Mouse (Mus musculus) left cerebral cortex, postnatal 4 days (tissue): Measurements from ENCODE around the gene Hlf. TPM values are rescaled to one million over a fixed set of nuclear protein-coding genes. Genes with fewer than 3 reads are reported as not detected.

ENCODE experiments used
- DNase-seq: peaks from one replicate; pipeline ENCODE4 v3.0.0-alpha.2; 2022
- intact Hi-C: fragments of 180-260 bp; cut with DNase I; formaldehyde crosslinking; loops from one replicate; pipeline ENCODE4 v1.15.1; 2025
- total RNA-seq, 2 experiments: library from RNA; stranded (reverse); gene quantifications; 2 replicates each; pipeline ENCODE4 v1.2.3; 2021

Hlf gene
- total RNA-seq, 2 experiments from 2014 or later, result 24.6 to 26.3 TPM

DNA sequence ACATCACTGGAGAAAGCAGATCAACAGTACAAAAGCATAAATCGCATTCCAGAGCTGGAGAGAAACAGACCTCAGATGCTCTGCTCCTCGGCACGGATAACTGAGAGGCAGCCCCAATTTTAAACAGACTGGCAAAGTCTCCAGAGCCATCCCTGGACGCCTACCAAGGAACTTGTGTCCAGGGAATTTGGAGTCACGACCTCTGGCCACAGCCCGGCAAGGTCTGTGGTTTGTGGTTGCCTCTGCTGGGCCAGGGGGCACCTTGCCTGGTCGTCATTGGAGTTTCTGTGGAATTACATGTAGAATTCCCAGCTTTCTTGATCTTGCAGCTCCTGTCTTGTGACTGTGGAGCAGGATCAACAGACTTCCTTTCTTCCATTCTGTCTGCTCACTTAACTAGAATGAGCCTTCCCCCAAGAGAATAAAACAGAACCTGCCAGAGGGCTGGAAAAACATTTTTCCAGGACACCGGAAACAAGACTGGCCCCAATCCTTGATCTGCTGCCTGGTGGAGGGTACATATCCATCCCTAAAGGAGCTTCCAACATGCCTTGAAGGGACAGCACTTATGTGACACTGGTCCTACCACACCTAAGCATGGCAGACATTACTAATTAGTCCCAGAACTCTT lies 19.1 kb downstream of the Hlf start:
- DNase-seq, result no peak

DNA sequence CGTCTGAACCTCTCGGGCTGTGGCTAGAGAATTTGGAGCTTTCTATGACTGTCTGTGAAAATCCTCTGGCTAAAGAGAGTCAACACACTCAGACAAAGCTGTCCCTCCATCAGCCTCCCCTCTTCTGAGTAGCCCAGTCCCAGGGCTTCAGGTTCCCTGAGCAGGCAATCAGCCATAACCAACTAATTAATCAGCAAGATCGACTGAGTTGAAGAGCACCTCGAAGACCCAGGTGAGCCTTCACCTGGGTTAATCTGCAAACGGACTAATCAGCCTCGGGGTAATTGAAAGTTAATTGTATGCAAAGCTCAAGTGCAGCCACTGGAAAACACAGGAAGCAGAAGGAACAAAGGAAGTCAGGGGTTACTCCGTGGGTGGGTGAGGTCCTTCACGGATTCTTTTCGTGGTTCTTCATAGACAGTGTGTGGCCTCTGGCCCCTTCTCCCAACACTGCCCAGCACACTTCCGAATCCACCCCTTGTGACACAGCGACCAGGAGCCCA lies 19.9 kb downstream of the Hlf start:
- DNase-seq, result no peak
- intact Hi-C loops, result no loop called here

More for the DNA sequence above, 19.1 kb downstream of the Hlf start:
- intact Hi-C loops, result no loop called here

DNA sequence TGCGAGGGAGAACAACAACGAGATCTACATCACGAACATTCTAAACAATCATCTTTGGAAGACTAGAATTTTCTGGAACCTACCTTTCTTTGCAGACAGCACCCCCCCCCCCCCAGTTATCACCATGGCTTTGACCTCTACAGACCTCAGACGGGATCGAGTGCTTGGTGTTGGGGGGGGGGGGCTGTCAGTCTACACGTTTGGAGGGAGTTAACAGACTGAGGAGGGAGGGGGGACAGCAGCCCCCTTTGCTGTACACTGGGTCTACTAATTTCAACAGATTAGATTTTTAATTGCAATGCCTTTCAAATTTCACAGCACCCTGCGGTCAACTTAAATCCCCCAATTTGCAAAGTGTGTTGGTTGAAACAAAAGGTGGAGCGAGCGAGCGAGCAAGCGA lies 20.3 kb downstream of the Hlf start:
- DNase-seq, result no peak
- intact Hi-C loops, result no loop called here

DNA sequence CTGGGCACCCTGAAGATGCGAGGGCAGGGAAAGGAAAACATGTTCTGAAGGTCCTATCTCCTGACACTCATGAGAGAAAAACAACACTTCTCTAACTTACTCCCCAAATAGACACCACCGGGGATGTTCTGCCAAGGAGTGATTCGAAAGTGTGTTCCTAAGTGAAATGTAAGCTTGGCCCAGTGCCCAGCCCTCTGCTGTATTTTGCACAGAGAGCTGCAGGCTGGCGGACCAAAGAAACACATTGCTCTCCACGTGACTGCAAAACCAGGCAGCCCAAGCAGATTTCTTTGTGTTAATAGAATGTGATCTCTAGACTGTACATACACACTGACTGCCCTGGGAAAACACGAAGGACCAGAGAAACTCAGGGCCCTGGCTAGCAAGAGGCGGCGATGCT lies 21.1 kb downstream of the Hlf start:
- DNase-seq, result peak; percentile 87
- intact Hi-C loops, result no loop called here

DNA sequence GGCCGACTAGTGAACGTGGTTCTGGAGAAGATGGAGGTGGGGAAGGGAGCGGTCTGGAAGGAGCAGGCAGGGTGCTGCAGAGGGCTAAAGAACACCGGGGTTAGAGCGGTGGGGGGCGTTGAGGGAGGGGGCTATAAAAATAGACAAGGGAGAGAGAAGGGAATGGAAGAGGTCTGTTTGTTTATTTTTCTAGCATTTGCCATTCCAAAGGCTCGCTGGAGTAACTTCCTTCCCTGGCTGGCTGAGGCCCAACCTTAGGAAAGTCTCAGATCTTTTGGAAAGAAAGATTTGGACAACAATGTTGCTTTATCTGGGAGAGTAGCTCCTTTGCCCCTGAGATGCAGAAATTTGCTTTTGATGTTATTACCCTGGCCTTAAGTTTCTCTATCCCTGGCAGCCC lies 21.6 kb downstream of the Hlf start:
- DNase-seq, result no peak
- intact Hi-C loops, result no loop called here

DNA sequence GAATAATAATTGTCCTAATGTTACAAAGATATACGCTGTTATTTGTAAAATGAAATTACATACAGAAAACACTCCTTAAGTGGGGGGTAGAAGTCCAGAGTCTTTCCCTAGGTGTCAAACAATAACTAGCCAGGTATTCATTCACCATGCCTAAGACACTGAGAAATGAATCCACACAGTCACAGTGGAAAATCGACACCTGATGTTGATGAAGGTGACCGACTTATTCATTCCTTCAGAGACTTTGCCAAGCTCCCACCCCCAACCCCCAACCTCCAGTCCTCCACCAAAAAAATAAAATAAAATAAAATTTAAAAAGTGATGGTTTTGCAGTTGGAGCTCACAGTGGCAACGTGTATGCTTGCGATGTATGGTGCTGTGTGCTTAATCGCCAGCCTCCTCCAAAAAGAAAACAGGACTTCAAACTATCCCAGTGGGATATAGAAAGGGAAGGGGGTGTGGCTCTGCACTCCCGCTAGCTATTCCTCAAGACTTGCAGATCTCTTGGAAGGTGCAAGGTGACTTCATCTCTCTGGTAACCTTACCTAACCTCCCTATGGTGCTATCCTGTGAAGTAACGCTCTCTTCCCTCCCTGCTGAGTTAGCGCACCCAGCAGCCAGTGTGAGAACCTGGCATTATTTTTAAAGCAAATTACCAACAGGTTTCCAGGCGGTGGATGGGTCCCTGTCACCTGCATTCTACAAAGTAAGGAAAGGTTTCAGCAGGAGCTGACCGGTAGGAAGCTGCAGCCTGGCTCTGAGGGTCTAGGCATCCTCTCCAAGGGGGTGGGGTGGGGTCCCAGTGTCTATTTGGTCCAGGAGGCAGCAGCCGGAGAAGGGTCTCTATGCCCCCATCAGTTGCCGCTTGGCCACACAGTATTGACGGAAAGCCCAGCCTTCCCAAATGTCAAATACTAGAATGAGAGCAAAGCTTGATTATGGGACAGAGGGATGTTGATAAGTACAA lies 22.5 kb downstream of the Hlf start:
- no peak for DNase-seq
- intact Hi-C loops, result no loop called here

DNA sequence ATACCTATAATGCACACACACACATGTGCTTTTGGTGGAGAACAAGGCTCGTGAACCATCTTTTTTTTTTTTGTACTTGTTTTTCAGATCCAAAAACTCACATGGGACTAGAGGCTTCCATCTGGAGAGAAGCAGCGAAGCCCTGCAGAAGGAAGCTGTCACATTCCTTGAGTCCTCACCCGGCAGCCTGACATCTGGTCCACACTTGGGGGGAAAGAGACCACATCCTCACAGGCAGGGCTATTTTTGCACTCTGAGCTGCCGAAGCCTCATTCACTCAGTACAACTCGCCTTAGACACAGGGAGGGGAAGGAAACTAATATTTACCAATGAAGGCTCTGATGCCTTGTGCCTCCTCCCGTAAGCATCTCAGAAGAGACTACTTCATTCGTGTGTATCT lies 25.8 kb downstream of the Hlf start:
- intact Hi-C loops, result no loop called here
- DNase-seq, result no peak

DNA sequence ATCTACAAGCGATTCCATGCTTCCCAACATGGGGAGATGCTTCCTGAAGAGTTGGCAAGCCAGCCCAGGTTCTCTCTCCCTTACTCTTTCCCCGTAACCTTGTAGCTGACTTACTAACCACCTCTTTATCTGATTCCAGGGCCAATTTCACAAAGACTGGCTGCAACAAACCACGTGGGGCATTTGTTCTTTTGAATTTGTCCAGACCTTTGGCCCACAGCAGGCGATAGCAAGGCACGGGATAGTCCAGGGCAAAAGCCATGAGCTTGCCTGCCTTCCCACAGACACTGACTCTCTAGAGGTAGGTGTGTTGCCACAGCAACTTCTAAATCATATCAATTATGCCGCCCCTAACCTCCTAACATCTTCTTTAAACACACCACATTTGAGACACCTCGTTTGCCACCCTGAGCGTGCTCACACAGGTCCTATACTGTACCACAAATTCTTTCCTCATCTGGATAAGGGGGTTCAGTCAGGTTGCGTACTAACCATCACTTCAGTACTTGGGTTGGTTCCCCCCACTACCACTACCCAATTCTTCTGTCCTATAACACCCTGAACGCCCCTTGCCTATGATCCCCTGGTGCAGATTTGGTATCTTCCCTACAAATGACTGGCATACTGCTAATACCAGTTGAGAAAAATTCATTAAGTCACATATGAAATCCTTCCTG lies 26.7 kb downstream of the Hlf start:
- DNase-seq, result no peak
- intact Hi-C loops, result no loop called here

DNA sequence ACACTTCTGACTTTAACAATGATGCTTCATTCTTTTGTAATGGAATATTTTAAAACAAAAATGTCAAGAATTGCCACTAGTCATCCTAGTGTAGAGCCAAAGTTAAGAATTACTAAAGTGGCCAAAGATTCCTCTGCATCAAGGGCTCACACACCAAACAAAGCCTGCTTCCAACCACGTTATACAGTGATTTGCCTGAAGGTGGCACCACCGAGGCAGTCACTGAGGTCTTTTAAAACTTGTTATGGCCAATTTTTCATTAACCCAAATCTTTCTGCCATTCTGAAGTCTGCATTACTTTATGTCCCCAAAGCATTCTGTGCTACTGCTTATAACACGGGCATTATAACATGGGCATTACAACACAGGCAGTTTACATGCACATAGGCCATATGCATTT lies 27.3 kb downstream of the Hlf start:
- no peak for DNase-seq
- intact Hi-C loops, result no loop called here

DNA sequence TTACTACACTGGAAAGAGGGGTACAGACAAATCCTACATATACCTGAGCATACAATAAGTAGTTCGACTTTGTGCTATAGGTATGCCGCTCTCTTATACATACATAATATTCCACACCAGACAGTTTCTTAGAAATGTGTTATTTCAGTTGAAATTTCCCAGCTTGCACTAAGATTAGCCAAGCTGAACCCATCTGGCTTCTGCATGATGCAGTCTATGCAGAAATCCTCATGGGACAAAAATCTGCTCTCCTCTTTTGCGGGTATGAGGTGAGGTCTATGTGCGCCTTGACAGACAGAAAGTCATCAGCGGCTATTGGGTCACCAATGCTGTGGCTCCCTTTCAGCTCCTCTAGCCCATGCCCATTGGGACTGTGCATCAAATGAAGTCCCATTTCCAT lies 30.2 kb downstream of the Hlf start:
- DNase-seq, result no peak
- intact Hi-C loops, result no loop called here

DNA sequence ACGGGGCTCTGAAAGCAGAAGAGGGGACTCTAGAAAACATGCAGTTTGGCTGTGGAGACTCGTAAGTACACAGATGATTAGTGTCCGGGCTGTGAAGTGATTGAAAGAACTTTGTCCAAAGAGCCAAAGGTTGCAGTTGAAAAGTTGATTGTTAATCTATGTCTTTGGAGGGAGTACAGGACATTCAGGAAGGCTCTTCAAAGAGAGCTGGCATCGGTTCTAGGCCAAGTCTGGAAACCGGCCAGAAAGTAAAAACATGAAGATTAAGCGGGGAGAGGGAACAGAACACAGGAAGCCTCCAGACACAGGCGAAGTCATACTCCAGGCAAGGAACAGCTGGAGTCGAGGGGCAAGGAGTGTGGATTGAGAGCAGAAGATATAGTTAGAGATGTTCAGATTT lies 32.6 kb downstream of the Hlf start:
- intact Hi-C loops, result no loop called here
- no peak for DNase-seq

DNA sequence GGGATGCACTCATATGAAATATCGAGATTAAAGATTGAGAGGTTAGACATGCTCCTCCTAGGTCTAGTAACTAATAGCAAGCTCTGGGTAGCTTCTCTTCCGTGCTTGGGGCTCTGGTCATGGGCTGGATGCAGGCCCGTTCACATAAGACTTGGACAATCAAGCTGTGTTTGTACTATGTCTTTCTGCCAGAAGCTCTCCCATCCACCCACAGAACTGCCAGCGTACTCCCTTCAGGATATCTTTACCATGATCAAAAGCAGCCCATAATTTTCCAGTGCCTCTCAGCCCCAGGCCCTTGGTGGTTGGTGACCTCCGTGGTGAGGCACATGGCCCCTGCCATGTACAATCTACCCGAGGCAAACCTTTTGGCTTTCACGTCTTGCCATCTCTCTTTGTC lies 33.3 kb downstream of the Hlf start:
- intact Hi-C loops, result no loop called here
- DNase-seq, result no peak

DNA sequence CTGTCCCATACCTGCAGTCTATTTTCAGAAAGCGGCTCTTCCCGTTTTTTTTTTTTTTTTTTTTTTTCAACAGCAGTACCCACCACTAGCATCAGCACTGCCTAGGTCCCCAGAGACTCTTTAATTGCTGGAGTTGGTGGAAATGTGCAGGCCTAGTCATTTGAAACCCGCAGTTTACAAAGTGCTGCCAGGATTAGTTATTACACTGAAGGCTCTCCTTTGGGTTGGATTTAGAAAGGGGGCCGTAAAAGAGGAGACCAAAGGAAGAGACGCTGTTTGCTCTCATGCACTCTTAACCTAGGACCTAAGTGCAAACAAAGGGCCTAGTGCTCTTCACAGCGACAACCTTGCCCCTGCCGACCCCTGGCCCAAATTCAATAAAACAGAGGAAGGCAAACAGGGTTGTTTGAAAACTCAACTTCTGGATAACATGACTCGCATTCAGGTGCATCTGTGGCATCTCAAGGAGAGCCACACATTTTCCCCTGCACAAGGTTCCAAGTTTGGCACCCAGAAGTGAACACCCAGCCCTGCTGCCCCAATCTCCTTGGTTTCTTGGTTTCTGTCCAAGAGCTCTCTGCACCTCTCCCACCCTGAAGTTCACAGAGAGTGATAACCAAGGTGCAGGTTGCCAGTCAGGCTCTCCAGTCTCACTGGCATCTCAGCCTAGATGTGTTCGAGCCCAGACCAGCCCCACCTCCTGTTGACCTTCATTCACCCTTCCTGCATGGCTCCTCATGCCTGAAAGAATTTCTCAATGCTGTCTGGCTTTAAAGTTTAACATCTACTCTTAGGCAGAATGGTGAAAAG lies 34.0 kb downstream of the Hlf start:
- intact Hi-C loops, result no loop called here
- DNase-seq, result no peak

DNA sequence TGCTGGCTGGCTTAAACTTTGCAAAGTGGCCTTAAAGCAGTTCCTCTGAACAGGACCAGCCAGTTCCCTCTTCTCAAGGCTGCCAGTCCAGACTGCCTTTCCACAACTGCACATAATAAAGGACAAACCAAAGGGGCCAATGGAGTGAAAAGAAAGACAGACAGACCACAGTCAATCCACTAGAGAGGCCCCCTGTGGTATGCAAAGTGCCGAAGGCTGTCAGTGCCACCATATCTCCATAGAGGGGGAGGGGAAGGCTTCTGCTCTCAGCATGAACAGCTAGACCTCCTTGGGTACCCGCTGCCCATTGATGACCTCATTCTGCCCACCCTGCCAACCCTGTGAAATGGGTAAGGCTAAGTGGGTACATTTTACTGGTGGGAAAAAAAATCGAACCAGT lies 34.7 kb downstream of the Hlf start:
- DNase-seq, result no peak
- intact Hi-C loops, result no loop called here

DNA sequence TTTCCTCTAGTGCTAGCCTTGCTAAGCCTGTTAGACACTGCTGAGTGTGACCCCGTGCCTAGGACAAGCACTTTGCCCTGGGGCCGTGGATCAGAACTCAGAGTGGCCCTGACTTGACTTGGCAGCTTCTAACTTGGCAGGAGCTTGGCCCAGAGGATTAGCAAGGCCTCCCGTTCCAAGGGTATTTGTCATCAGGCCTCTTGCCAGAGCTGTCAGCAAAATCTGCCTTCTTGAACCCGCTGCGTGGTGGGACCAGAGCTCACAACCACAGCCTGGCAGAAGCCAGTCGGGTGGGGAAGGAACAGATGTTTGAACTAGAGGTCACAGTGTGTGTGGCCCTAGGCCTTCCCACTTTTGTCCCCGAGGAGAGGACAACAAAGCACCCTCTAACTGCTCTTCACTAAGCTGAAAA lies 35.4 kb downstream of the Hlf start:
- intact Hi-C loops, result no loop called here
- peak; percentile 85 for DNase-seq

DNA sequence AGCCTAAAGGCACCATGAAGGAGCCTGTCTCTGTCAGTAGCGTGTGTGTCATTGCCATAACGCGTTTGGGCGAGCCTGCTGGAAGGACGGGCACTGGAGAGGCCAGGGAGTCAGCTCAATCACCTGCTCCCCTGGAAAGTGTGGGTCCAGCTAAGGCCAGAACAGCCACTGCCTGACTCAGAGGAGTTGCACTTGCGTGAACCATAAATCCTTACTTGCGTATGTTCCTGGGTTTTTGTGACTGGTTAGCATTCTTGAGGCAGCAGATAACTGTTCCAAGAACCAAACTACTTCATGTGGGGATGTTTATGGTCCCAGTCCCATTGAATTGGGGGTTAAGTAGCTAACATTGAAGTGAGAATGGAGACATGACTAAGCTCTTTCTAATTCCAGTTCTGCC lies 38.0 kb downstream of the Hlf start:
- intact Hi-C loops, result no loop called here
- DNase-seq, result no peak

DNA sequence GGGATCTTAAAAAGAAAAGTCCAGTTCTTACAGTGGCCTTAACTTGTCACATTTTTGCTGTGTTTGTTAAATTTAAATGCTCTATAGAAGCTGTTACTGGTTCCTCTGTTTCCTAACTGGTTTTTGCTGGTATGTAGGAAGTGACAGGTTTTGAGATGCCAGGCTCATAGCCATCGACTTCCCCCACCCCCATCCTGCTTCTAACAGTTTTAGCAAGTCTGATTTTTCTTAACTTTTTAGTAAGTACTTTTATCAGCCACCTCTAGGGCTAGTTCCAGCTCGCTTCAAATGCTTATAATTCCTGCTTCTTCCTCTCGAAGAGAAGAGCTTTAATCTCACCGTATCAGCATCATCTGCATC lies 40.6 kb downstream of the Hlf start:
- intact Hi-C loops, result no loop called here
- no peak for DNase-seq

DNA sequence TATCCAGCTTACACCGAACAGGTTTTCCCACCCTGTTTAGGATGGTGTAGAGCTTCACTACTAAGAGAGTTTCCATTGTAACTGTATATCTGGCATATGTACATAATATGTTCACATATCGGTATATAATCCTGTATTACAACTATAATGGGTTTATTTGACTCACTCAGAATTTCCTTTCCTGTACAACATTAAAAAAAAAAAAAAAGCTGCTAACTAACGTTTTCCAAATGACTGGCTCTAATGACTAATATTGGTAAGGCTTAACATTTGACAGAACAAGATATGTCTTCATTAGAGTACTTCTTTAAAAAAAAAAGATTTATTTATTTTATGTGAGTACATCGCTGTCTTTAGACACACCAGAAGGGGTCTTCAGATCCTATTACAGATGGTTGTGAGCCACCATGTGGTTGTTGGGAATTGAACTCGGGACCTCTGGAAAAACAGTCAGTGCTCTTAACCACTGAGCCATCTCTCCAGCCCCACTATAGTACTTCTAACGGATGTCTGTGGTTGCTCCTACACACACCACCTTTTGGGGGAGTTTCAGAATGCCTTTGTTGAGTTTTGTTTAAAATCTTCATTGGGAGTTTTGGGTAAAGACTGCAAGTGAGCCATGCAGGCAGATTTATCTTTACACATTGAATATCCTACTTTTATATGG lies 41.1 kb downstream of the Hlf start:
- DNase-seq, result no peak
- intact Hi-C loops, result no loop called here

DNA sequence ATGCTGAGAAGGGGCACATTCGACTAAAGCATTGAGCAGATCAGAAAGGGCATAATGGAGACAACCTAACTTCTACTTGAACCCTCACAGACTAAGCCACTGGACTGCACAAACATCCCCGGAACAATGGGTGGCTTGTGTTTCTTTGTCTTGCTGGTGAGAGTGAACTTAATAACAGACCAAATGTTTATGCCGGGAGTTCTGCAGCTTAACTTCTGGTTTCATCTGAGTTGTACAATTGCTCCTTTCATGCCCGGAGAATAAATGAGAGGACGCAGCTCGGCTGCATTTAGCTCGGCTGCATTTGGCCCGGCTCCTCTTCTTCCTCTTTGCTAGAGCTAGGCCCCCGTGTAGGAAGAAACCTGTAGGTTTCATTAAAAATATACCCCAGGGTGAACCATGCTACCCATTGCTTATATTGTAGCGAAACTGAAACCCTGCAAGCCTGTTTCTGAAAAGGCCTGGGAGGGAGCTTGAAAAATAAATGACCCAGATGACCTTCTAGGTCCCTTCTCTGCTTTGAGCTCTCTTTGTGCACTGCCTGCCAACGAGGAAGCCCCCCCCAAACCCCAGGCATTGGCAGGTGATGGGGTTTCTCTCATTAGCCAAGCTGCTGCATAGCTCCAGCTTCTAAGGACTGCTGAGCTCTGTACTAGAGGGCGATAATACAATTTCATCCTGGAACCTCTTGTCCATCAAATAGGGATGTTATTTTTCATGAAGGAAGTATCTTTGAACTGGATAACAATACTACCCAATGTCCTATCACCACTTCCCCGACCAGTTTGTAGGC lies 42.8 kb downstream of the Hlf start:
- no peak for DNase-seq
- intact Hi-C loops, result no loop called here
